Comparison of ENCODE assay signal across 8 mouse cellular contexts in the genomic region with DNA sequence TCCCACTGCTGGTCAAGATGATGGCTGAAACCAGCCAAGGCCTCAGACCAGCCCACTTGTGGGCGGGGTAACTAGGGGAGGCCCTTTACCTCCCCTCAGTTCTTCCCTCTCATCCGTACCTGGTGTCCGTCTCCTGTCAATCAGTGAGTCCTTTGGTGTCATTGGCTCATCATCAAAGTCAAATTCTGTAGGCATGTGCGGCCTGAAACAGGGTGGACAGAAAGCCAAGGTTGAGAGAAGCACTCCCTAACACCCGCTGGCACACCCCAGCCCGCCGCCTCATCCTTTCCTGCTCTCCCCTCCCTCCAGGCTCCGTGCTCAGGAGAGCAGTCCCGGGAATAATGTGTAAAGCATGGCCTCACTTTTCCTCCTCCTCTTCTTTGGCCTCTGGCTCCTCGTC. TPM values are rescaled to one million over a fixed set of nuclear protein-coding genes. Genes with fewer than 3 reads are reported as not detected.
A peak's percentile ranks its signal among the peaks of the same experiment; 100 is the strongest.
DNase-seq lines count a peak whose midpoint lies in the region; ATAC-seq lines count a peak whose summit lies in the region.

No protein-coding gene starts in this region.

- no peaks in the 10 kb centered on the region for H3K27me3 ChIP-seq in hindbrain, embryonic 10.5 days (ENCODE audit: insufficient read depth, poor library complexity, severe bottlenecking)
- no peaks in the 10 kb centered on the region for H3K27me3 ChIP-seq in limb, embryonic 13.5 days
- no peaks in the 10 kb centered on the region for H3K27me3 ChIP-seq in midbrain, embryonic 13.5 days

- peak; percentile 55 for DNase-seq in urinary bladder, postnatal 14 days (ENCODE audit: low spot score)
- DNase-seq in urinary bladder, adult 18-20 months (ENCODE audit: low spot score in 2 of 2): no peak
- peak; percentile 77 for DNase-seq in embryo, embryonic 10.5 days (ENCODE audit: low spot score)
- peak; percentile 49 for DNase-seq in hindbrain, embryonic 10.5 days (ENCODE audit: low spot score)
- no peak for DNase-seq in ovary, postnatal 14 days (ENCODE audit: low spot score)
- no peak for DNase-seq in left cerebral cortex, postnatal 4 days

- H3K4me2 ChIP-seq in limb, embryonic 13.5 days (replicated peaks): peak overlapping the region; percentile 98
- H3K4me2 ChIP-seq in midbrain, embryonic 13.5 days (replicated peaks): peak overlapping the region; percentile 89

- 1% methylated on average over 10 of the region's 10 CpGs for WGBS in hindbrain, embryonic 10.5 days
- WGBS in limb, embryonic 13.5 days: under 1% methylated on average over 10 of the region's 10 CpGs
- WGBS in midbrain, embryonic 13.5 days: 3% methylated on average over 10 of the region's 10 CpGs

- intact Hi-C loops in left cerebral cortex, postnatal 4 days (cut with DNase I): no loop called here

- peaks cover 51% of the 10 kb centered on the region for H3K36me3 ChIP-seq in hindbrain, embryonic 10.5 days
- H3K36me3 ChIP-seq in limb, embryonic 13.5 days: peaks cover 45% of the 10 kb centered on the region
- H3K36me3 ChIP-seq in midbrain, embryonic 13.5 days: peaks cover 38% of the 10 kb centered on the region

- H3K9ac ChIP-seq in limb, embryonic 13.5 days: peak overlapping the region; percentile 86
- peak overlapping the region; percentile 93 for H3K9ac ChIP-seq in midbrain, embryonic 13.5 days (replicated peaks)

- 0 out of 2 replicates have a peak, but pooled peaks have one; percentile 8 for ATAC-seq in limb, embryonic 13.5 days (ENCODE audit: low FRiP score, low read depth)
- peak; percentile 9 for ATAC-seq in midbrain, embryonic 13.5 days

- no peaks in the 10 kb centered on the region for H3K9me3 ChIP-seq in hindbrain, embryonic 10.5 days
- H3K9me3 ChIP-seq in limb, embryonic 13.5 days: no peaks in the 10 kb centered on the region
- no peaks in the 10 kb centered on the region for H3K9me3 ChIP-seq in midbrain, embryonic 13.5 days

- H3K4me1 ChIP-seq in hindbrain, embryonic 10.5 days (replicated peaks): peaks cover 74% of the 10 kb centered on the region
- H3K4me1 ChIP-seq in limb, embryonic 13.5 days: peaks cover 59% of the 10 kb centered on the region
- H3K4me1 ChIP-seq in midbrain, embryonic 13.5 days (replicated peaks): peaks cover 65% of the 10 kb centered on the region

- peak overlapping the region; percentile 98 for H3K27ac ChIP-seq in hindbrain, embryonic 10.5 days
- peak overlapping the region; percentile 96 for H3K27ac ChIP-seq in limb, embryonic 13.5 days
- H3K27ac ChIP-seq in midbrain, embryonic 13.5 days: peak overlapping the region; percentile 98

- H3K4me3 ChIP-seq in hindbrain, embryonic 10.5 days: peak overlapping the region; percentile 87
- H3K4me3 ChIP-seq in limb, embryonic 13.5 days: peak overlapping the region; percentile 80
- peak overlapping the region; percentile 80 for H3K4me3 ChIP-seq in midbrain, embryonic 13.5 days (replicated peaks)

RNA-seq across cellular contexts. Expression of gene Pagr1b, which starts 0.2 kb away (rescaled TPM):
- polyA plus RNA-seq in hindbrain, embryonic 10.5 days (2016; fragmentation: Nextera tagmentation; extraction: Ambion mirVana): 0.25 and 0.55 TPM in 2 replicates
- 0.31 TPM in 1 of 2 replicates, not detected in the other for polyA plus RNA-seq in limb, embryonic 13.5 days (2015; fragmentation: Nextera tagmentation; extraction: Ambion mirVana)
- 0.30 TPM in 1 of 2 replicates, not detected in the other for polyA plus RNA-seq in midbrain, embryonic 13.5 days (2015; fragmentation: Nextera tagmentation; extraction: Ambion mirVana)
- total RNA-seq in left cerebral cortex, postnatal 4 days (2021): 1 to 10 TPM in 1 of 2 experiments, not detected in 1; 1.6 TPM

RNA-seq across cellular contexts. Expression of gene Pagr1a, which starts 1.1 kb away (rescaled TPM):
- polyA plus RNA-seq in hindbrain, embryonic 10.5 days (2016; fragmentation: Nextera tagmentation; extraction: Ambion mirVana): 84.3 and 130 TPM in 2 replicates
- polyA plus RNA-seq in limb, embryonic 13.5 days (2015; fragmentation: Nextera tagmentation; extraction: Ambion mirVana): 48.2 and 70.2 TPM in 2 replicates
- 39.8 and 40.8 TPM in 2 replicates for polyA plus RNA-seq in midbrain, embryonic 13.5 days (2015; fragmentation: Nextera tagmentation; extraction: Ambion mirVana)
- 10 to 100 TPM; 10.2 to 15.4 TPM for total RNA-seq in left cerebral cortex, postnatal 4 days (2021)

RNA-seq across cellular contexts. Expression of gene Mvp, which starts 1.7 kb away (rescaled TPM):
- 5.0 and 6.1 TPM in 2 replicates for polyA plus RNA-seq in hindbrain, embryonic 10.5 days (2016; fragmentation: Nextera tagmentation; extraction: Ambion mirVana)
- polyA plus RNA-seq in limb, embryonic 13.5 days (2015; fragmentation: Nextera tagmentation; extraction: Ambion mirVana): 5.5 and 5.6 TPM in 2 replicates
- 3.0 and 3.7 TPM in 2 replicates for polyA plus RNA-seq in midbrain, embryonic 13.5 days (2015; fragmentation: Nextera tagmentation; extraction: Ambion mirVana)
- 1 to 10 TPM; 5.4 to 6.0 TPM for total RNA-seq in left cerebral cortex, postnatal 4 days (2021)

RNA-seq across cellular contexts. Expression of gene Gm42742, which starts 4.8 kb away (rescaled TPM):
- 17.6 and 75.1 TPM in 2 replicates for polyA plus RNA-seq in hindbrain, embryonic 10.5 days (2016; fragmentation: Nextera tagmentation; extraction: Ambion mirVana)
- 52.2 and 64.8 TPM in 2 replicates for polyA plus RNA-seq in limb, embryonic 13.5 days (2015; fragmentation: Nextera tagmentation; extraction: Ambion mirVana)
- polyA plus RNA-seq in midbrain, embryonic 13.5 days (2015; fragmentation: Nextera tagmentation; extraction: Ambion mirVana): 72.0 and 73.9 TPM in 2 replicates
- total RNA-seq in left cerebral cortex, postnatal 4 days (2021): 10 to 100 TPM; 36.7 to 48.6 TPM

RNA-seq across cellular contexts. Expression of gene Prrt2, which starts 4.9 kb away (rescaled TPM):
- polyA plus RNA-seq in hindbrain, embryonic 10.5 days (2016; fragmentation: Nextera tagmentation; extraction: Ambion mirVana): 3.3 and 4.4 TPM in 2 replicates
- 6.9 and 10.4 TPM in 2 replicates for polyA plus RNA-seq in limb, embryonic 13.5 days (2015; fragmentation: Nextera tagmentation; extraction: Ambion mirVana)
- polyA plus RNA-seq in midbrain, embryonic 13.5 days (2015; fragmentation: Nextera tagmentation; extraction: Ambion mirVana): 10.8 and 11.9 TPM in 2 replicates
- total RNA-seq in left cerebral cortex, postnatal 4 days (2021): 100 to 1,000 TPM; 132 to 136 TPM

Comparison
In these comparisons a context has a peak if more than half of its experiments do, and no peak if none do; other contexts are left out.
1. DNase-seq: peak in urinary bladder, postnatal 14 days (single experiment), embryo, embryonic 10.5 days (single experiment) and hindbrain, embryonic 10.5 days (single experiment); none in urinary bladder, adult 18-20 months (0 of 2), ovary, postnatal 14 days (single experiment) and left cerebral cortex, postnatal 4 days (single experiment).
2. Peak in every context shown above with its lines, with median percentiles within 50 percentile points of each other: H3K27ac ChIP-seq and H3K4me3 ChIP-seq.